Mouse (Mus musculus) kidney, postnatal 36 days (tissue): ENCODE results near the gene Spata21.

ENCODE experiments used
- DNase-seq, 2 experiments: peaks; one replicate each; pipeline ENCODE4 v3.0.0; 2021 to 2022; ENCODE audit warnings: mixed read lengths in 2 of 2

The Spata21 gene

GRCm38 (mm10) chr4:141088033-141088432, at the start of gene Spata21:
Spata21 (plus strand) TSS chr4:141088333.
- no peak for DNase-seq

GRCm38 (mm10) chr4:141041117-141041516, 47.0 kb upstream of the Spata21 start:
- peak in 1 of 2 experiments; percentile 66 for DNase-seq

GRCm38 (mm10) chr4:141044816-141045215, 43.3 kb upstream of the Spata21 start:
- peak in 1 of 2 experiments; percentile 80 for DNase-seq

GRCm38 (mm10) chr4:141048810-141049475, 39.2 kb upstream of the Spata21 start:
- no peak for DNase-seq

- peak; percentile 66 to 67 for DNase-seq
Observed at GRCm38 (mm10) chr4:141049476-141049835, 38.7 kb upstream of the Spata21 start.

GRCm38 (mm10) chr4:141052442-141052841, 35.7 kb upstream of the Spata21 start:
- peak; percentile 44 to 63 for DNase-seq

GRCm38 (mm10) chr4:141053138-141053537, 35.0 kb upstream of the Spata21 start:
- DNase-seq = peak; percentile 70 to 82

- DNase-seq = peak; percentile 95 to 97
Observed at GRCm38 (mm10) chr4:141053568-141054161, 34.5 kb upstream of the Spata21 start.

GRCm38 (mm10) chr4:141056970-141057369, 31.2 kb upstream of the Spata21 start:
- peak in 1 of 2 experiments; percentile 41 for DNase-seq

- no peak for DNase-seq
Observed at GRCm38 (mm10) chr4:141058835-141059234, 29.3 kb upstream of the Spata21 start.

- no peak for DNase-seq
Observed at GRCm38 (mm10) chr4:141059616-141060425, 28.3 kb upstream of the Spata21 start.

GRCm38 (mm10) chr4:141060426-141061301, 27.5 kb upstream of the Spata21 start, which contains the start of gene Crocc:
Crocc (minus strand) TSS chr4:141060550.
- peak; percentile 99 to 100 for DNase-seq

GRCm38 (mm10) chr4:141064104-141064659, 24.0 kb upstream of the Spata21 start:
- no peak for DNase-seq

GRCm38 (mm10) chr4:141065123-141065522, 23.0 kb upstream of the Spata21 start:
- DNase-seq = peak; percentile 88 to 93

GRCm38 (mm10) chr4:141066709-141067515, 21.2 kb upstream of the Spata21 start:
- peak; percentile 89 to 91 for DNase-seq

- peak; percentile 54 to 60 for DNase-seq
Observed at GRCm38 (mm10) chr4:141067516-141068046, 20.6 kb upstream of the Spata21 start.

GRCm38 (mm10) chr4:141068655-141069054, 19.5 kb upstream of the Spata21 start:
- peak in 1 of 2 experiments; percentile 41 for DNase-seq

- peak; percentile 55 to 77 for DNase-seq
Observed at GRCm38 (mm10) chr4:141069731-141070130, 18.4 kb upstream of the Spata21 start.

GRCm38 (mm10) chr4:141072502-141072901, 15.6 kb upstream of the Spata21 start:
- no peak for DNase-seq

GRCm38 (mm10) chr4:141073661-141074060, 14.5 kb upstream of the Spata21 start:
- peak in 1 of 2 experiments; percentile 58 for DNase-seq

GRCm38 (mm10) chr4:141074109-141074508, 14.0 kb upstream of the Spata21 start:
- DNase-seq = no peak
